Mouse (Mus musculus): ENCODE results near the gene Rhbdl3. TPM values are rescaled to one million over a fixed set of nuclear protein-coding genes. Genes with fewer than 3 reads are reported as not detected.

Gene Rhbdl3
- polyA plus RNA-seq, 1 experiment from 2014 or later: 12.2 TPM

DNA sequence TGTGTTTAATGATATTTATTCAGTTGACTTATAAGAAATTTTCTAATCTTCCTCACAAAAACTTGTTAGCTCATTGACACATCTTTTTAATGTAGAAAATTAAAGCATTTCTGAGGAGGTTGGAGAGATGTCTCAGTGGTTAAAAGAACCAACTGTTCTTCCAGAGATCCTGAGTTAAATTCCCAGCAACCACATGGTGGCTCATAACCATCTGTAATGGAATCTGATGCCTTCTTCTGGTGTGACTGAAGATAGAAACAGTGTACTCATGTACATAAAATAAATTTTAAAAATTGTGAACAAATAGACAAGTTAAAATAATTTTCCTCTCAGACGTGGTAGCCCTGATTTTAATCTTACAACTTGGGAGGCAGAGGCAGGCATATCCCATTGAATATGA lies 89.2 kb downstream of the Rhbdl3 start:
- no peaks in the 10 kb centered on the region for H3K9me3 ChIP-seq (ENCODE audit: control insufficient read depth, low read length)
- no peak overlapping the region for H3K27ac ChIP-seq (ENCODE audit: low read length)
- no peak for ATAC-seq
- peaks cover 35% of the 10 kb centered on the region for H3K36me3 ChIP-seq (ENCODE audit: control insufficient read depth, insufficient read depth)
- WGBS: 86% methylated on average over 1 of the region's 1 CpGs
- H3K4me1 ChIP-seq (replicated peaks; ENCODE audit: control insufficient read depth, insufficient read depth, low read length): peaks cover 17% of the 10 kb centered on the region
- H3K4me2 ChIP-seq (ENCODE audit: low read length): no peak overlapping the region
- no peak overlapping the region for H3K9ac ChIP-seq (replicated peaks; ENCODE audit: low read depth, low read length)
- H3K4me3 ChIP-seq (replicated peaks; ENCODE audit: low read length): no peak overlapping the region
- no peaks in the 10 kb centered on the region for H3K27me3 ChIP-seq (replicated peaks; ENCODE audit: control insufficient read depth, insufficient read depth, low read length)

- Histone ChIP-seq H3K27ac (ENCODE audit: low read length) (no peak overlapping the region), H3K4me2 (ENCODE audit: low read length) (no peak overlapping the region), H3K27me3 (replicated peaks; ENCODE audit: control insufficient read depth, insufficient read depth, low read length) (no peaks in the 10 kb centered on the region), H3K4me1 (replicated peaks; ENCODE audit: control insufficient read depth, insufficient read depth, low read length) (peaks cover 4% of the 10 kb centered on the region), H3K9ac (replicated peaks; ENCODE audit: low read depth, low read length) (no peak overlapping the region), H3K4me3 (replicated peaks; ENCODE audit: low read length) (no peak overlapping the region), H3K9me3 (ENCODE audit: control insufficient read depth, low read length) (no peaks in the 10 kb centered on the region), H3K36me3 (ENCODE audit: control insufficient read depth, insufficient read depth) (peaks cover 43% of the 10 kb centered on the region)
- WGBS: 93% methylated on average over 2 of the region's 2 CpGs
- ATAC-seq: no peak
Measured at GRCm38 (mm10) chr11:80391407-80392120, 90.9 kb downstream of the Rhbdl3 start.

- Histone ChIP-seq H3K9me3 (ENCODE audit: control insufficient read depth, low read length) (no peaks in the 10 kb centered on the region), H3K4me2 (ENCODE audit: low read length) (no peak overlapping the region), H3K4me1 (replicated peaks; ENCODE audit: control insufficient read depth, insufficient read depth, low read length) (no peaks in the 10 kb centered on the region), H3K36me3 (ENCODE audit: control insufficient read depth, insufficient read depth) (peaks cover 39% of the 10 kb centered on the region), H3K27me3 (replicated peaks; ENCODE audit: control insufficient read depth, insufficient read depth, low read length) (no peaks in the 10 kb centered on the region), H3K9ac (replicated peaks; ENCODE audit: low read depth, low read length) (no peak overlapping the region), H3K4me3 (replicated peaks; ENCODE audit: low read length) (no peak overlapping the region), H3K27ac (ENCODE audit: low read length) (no peak overlapping the region)
- no peak for ATAC-seq
- 90% methylated on average over 3 of the region's 3 CpGs for WGBS
Measured at GRCm38 (mm10) chr11:80395930-80396329, 95.2 kb downstream of the Rhbdl3 start.

DNA sequence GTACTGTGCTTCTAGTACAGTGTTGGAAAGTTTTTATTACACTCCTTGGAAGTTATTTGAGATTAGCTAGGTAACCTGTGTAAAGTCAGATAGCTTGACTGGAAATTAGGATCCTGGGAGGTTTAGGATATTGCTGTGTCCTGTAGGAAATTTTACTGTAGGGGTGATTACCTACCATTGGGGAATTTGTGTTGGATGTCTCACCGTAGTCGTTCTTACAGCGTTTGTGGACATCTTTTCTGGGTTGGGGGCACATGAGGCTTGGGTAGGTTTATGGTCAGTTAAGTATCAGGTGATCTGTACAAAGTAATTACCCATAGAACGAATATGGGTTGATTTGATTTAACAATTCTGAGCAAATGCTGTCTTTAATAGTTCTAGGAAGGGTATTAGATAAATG lies 95.9 kb downstream of the Rhbdl3 start:
- Histone ChIP-seq H3K4me1 (replicated peaks; ENCODE audit: control insufficient read depth, insufficient read depth, low read length) (no peaks in the 10 kb centered on the region), H3K4me3 (replicated peaks; ENCODE audit: low read length) (no peak overlapping the region), H3K27me3 (replicated peaks; ENCODE audit: control insufficient read depth, insufficient read depth, low read length) (no peaks in the 10 kb centered on the region), H3K27ac (ENCODE audit: low read length) (no peak overlapping the region), H3K36me3 (ENCODE audit: control insufficient read depth, insufficient read depth) (peaks cover 36% of the 10 kb centered on the region), H3K9me3 (ENCODE audit: control insufficient read depth, low read length) (no peaks in the 10 kb centered on the region), H3K9ac (replicated peaks; ENCODE audit: low read depth, low read length) (no peak overlapping the region), H3K4me2 (ENCODE audit: low read length) (no peak overlapping the region)
- 88% methylated on average over 4 of the region's 4 CpGs for WGBS
- ATAC-seq: no peak

Other genes with a start within 250 kb of the Rhbdl3 start
- 15.8 and 22.0 TPM in 2 replicates for gene Crlf3, start 219.9 kb upstream of the Rhbdl3 start, polyA plus RNA-seq (2015; fragmentation: Nextera tagmentation; extraction: Ambion mirVana)
- 8.2 and 8.3 TPM in 2 replicates for gene Atad5, start 211.5 kb upstream of the Rhbdl3 start, polyA plus RNA-seq (2015; fragmentation: Nextera tagmentation; extraction: Ambion mirVana)
- gene Tefm, start 158.7 kb upstream of the Rhbdl3 start, polyA plus RNA-seq (2015; fragmentation: Nextera tagmentation; extraction: Ambion mirVana): 24.9 and 27.2 TPM in 2 replicates
- 2.9 and 3.0 TPM in 2 replicates for gene Adap2, start 146.8 kb upstream of the Rhbdl3 start, polyA plus RNA-seq (2015; fragmentation: Nextera tagmentation; extraction: Ambion mirVana)
- 3.1 and 3.4 TPM in 2 replicates for gene Rnf135, start 117.1 kb upstream of the Rhbdl3 start, polyA plus RNA-seq (2015; fragmentation: Nextera tagmentation; extraction: Ambion mirVana)
- 79.5 and 82.6 TPM in 2 replicates for gene Rhot1, start 91.9 kb upstream of the Rhbdl3 start, polyA plus RNA-seq (2015; fragmentation: Nextera tagmentation; extraction: Ambion mirVana)
- 35.3 and 41.6 TPM in 2 replicates for gene 5730455P16Rik, start 77.1 kb downstream of the Rhbdl3 start, polyA plus RNA-seq (2015; fragmentation: Nextera tagmentation; extraction: Ambion mirVana)
- 246 and 250 TPM in 2 replicates for gene Zfp207, start 82.4 kb downstream of the Rhbdl3 start, polyA plus RNA-seq (2015; fragmentation: Nextera tagmentation; extraction: Ambion mirVana)
- 336 and 357 TPM in 2 replicates for gene Psmd11, start 127.7 kb downstream of the Rhbdl3 start, polyA plus RNA-seq (2015; fragmentation: Nextera tagmentation; extraction: Ambion mirVana)
- gene Cdk5r1, start 176.1 kb downstream of the Rhbdl3 start, polyA plus RNA-seq (2015; fragmentation: Nextera tagmentation; extraction: Ambion mirVana): 109 and 113 TPM in 2 replicates

Data from forebrain, embryonic 16.5 days (tissue).